Mouse (Mus musculus) hematopoietic stem cell, adult 5-6 weeks (primary cell): Measurements from ENCODE around the gene Mapk3. TPM values are rescaled to one million over a fixed set of nuclear protein-coding genes. Genes with fewer than 3 reads are reported as not detected.
A peak's percentile ranks its signal among the peaks of the same experiment; 100 is the strongest.
"Not testable (repeated sequence)": the region's sequence is repeated elsewhere in the genome, so short reads cannot be mapped to it uniquely, and the experiment has no call there.

Experiments
- ATAC-seq, 2 experiments: fragments of 125-278 bp in 1 of 2; replicated peaks in 1 of 2; 2 replicates each; pipeline ENCODE4 v1.8.0; 2016 to 2017; ENCODE audit warnings: inconsistent platforms in 2 of 2, mild to moderate bottlenecking in 2 of 2, moderate number of reproducible peaks in 2 of 2, low read depth in 1 of 2, moderate TSS enrichment in 1 of 2; ENCODE audit not compliant: low FRiP score in 2 of 2, poor library complexity in 2 of 2, severe bottlenecking in 2 of 2, insufficient read depth in 1 of 2, low TSS enrichment in 1 of 2
- total RNA-seq: library from RNA; stranded (forward); fragments of 172-1452, 232-1000 nt; gene quantifications from 2 replicates; pipeline ENCODE4 v1.2.3, GENCODE M21; 2017

The Mapk3 gene
- total RNA-seq, 1 experiment from 2014 or later, result 35.8 TPM

DNA sequence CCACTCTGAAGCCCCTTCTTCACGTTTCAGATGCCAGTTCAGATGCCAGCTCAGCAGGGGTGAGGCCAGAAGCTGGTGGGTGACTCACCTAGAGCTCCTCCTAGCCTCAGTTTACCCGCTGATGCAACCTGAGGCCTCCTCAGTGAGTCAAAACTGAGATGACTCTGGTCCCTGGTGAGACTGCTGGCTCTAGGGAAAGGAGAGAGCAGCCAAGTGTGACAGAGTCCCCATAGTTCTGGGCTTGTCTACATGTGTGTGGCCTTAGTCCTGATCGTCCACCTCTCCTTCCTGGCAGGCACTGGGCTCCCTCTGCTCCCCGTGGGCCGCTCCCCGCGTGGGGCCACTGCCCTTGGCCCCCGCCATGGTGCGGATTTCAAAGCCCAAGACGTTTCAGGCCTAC lies 18.1 kb downstream of the Mapk3 start:
- ATAC-seq, result no peak

DNA sequence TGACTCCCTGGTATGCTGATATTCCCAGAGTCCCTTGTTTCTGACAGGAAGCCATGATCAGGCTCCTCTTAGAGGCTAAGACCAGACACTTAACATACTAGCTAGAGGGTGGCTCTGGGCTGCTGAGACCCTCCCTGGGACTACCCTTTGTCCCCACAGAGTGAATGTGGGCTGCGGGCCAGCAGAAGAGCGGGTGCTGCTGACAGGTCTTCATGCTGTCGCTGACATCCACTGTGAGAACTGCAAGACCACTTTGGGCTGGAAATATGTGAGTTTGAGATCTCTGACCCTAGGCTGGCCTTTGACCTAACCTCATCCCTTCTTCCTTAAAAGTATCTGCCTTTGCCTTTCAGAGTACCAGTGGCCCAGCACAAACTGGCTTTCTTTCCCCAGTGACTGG lies 18.7 kb downstream of the Mapk3 start:
- no peak for ATAC-seq

DNA sequence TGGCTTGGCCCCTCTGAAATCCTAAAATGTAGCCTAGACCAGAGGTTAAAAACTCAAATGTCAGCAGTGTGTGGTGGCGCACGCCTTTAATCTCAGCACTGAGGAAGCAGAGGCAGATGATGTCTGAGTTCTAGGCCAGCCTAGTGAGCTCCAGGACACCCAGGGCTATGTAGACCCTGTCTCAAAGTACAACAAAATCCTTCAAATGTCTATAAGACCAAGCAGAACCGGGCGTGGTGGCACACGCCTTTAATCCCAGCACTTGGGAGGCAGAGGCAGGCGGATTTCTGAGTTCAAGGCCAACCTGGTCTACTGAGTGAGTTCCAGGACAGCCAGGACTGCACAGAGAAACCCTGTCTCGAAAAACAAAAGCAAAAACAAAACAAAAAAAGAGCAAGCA lies 19.7 kb downstream of the Mapk3 start:
- not testable (repeated sequence) for ATAC-seq

DNA sequence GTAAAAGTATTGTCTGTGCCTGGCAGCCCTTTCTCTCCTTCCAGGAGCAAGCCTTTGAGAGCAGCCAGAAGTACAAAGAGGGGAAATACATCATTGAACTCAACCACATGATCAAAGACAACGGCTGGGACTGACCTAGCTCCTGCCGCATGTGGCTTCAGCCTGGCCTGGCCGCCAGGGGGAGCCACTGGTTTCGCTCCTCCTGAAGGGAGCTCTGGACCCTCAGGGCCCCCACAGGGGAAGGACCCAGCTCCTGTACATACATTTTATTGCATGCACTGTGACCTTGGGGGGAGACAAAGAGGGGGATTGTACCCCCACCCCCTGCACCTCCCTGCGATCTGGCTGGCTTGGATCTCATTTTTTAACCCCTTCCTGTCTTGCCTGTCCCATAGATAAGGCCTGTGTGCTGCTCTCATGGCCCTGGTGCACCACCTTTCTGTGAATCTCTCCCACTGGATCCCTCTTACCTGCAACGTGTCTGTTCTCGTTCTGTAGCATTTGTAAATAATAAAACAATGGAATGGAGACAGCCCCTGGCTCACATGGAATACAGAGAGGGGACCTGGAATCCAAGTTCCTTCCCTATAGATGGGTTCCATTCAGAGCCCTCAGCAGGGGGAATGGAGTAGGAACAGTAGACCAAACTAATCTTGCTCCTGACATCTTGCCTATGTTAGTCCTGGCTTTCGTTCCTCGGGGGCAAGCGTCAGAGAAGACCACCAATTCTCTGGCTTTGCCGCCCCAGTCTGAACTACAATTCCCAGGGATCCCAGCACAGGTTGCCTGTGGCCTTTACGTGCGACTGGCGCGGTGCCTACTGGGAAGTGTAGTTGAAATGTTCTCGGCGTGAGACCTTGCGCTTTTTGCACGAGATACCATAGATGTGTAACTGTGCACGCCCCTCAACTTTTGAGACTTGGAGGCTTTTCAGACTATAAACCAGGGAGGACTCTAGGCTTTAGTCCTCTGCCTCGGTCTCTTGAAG lies 20.9 kb downstream of the Mapk3 start:
- ATAC-seq, result peak; percentile 66 to 69; a peak in 3 of 4 replicates

DNA sequence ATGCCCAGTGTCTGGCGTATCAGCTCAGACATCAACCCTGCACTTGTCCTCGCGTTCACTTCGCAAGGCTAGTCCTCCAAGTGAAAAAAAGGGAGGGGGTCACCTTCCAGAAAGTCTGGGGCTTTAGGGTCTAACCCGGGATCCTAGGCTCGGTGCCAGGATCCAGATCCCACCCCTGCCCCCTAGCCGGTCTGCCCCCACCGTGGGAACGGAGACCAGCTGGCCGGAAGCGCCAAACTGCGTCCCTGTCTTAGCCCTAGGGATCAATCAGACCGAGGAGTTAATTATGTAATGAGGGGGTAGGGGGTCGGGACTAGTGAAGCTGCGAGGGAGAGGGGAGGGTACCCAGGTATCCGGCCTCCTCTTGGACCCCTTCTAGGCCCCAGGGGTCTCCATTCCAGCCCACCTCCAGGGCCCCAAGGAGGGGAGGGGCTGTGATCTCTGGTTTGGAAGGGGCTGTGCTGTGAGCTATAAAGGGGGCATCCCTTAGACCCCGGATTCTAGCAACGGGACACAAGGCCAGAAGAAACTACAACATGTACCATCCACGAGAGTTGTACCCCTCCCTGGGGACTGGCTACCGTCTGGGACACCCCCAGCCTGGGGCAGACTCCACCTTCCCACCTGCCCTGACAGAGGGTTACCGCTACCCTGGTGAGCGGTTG lies 21.7 kb downstream of the Mapk3 start, which contains the start of gene Tbx6:
Gene Tbx6, plus strand, starts transcription at position 513 of the 665 bp plus-strand sequence.
- ATAC-seq, result no peak

DNA sequence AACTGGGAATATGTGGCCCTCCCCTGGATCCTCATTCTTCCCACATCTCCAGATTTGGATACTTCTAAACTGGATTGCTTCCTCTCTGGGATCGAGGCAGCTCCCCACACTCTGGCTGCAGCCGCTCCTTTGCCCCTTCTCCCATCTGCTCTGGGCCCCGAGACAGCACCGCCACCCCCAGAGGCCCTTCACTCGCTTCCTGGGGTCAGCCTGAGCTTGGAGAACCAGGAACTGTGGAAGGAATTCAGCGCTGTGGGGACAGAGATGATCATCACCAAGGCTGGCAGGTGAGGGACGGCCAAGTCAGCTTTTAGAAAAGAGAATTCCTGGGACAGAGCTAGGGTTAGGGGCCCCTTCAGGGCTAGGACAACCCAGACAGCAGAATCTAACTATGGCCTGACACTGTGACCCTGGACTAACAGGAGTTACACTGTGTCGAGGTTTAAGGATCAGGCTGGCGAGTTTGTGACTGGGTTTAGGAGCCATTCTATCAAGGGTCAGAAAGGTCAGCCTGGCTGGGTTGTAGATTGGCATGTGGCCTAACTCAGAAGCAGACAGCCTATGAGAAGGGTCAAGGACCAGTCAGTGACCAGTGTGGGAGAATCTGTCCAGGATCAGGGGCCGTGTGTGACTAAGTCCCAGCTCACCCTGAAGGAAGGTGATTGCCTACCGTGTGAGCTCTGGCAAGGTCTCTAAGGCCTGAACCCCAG lies 22.4 kb downstream of the Mapk3 start:
- ATAC-seq, result no peak

- ATAC-seq, result no peak
Observed at GRCm38 (mm10) chr7:126782693-126783092, 23.3 kb downstream of the Mapk3 start.

- no peak for ATAC-seq
Observed at GRCm38 (mm10) chr7:126784469-126784868, 25.1 kb downstream of the Mapk3 start.

- ATAC-seq, result no peak
Observed at GRCm38 (mm10) chr7:126785056-126785455, 25.7 kb downstream of the Mapk3 start.

GRCm38 (mm10) chr7:126786142-126786541 lies 26.7 kb downstream of the Mapk3 start:
- no peak for ATAC-seq

- no peak for ATAC-seq
Observed at GRCm38 (mm10) chr7:126789141-126789540, 29.7 kb downstream of the Mapk3 start.

- ATAC-seq, result peak; percentile 91 to 95
Observed at GRCm38 (mm10) chr7:126791851-126792720, 32.7 kb downstream of the Mapk3 start, which contains the start of gene Ppp4c. Gene Ppp4c (minus strand): TSS chr7:126792496.

DNA sequence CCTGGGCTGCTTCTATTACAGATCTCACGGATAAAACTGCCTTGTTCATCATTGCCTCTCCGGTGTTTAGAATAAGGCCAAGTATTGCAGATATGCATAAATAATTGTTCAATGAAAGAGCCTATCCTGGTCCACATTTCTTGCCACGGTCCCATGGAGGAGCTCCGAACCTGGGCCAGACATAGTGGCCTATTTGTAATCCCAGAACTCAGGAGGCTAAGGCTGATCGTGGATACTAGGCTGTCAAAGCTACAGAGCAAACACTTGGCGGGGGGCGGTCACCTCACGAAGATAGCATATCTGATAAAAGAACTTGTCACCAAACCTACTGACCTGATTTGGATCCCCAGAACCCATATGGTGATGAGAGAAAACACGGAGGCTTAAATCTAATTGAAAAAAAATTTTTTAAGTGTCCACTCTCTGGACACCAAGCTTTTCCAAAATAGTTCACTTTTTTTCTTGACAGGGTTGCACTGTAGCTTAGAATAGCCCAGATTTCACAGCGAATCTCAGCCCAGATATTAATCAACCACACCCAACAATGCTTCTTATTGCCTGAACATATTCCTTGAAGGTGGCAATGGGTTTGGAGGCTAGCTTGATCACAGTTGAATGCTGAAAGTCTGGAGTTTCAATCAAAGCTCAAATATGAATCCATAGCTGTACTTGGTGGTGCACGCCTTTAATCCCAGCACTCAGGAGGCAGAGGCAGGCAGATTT lies 33.5 kb downstream of the Mapk3 start:
- no peak for ATAC-seq

- ATAC-seq, result no peak
Observed at GRCm38 (mm10) chr7:126793456-126794270, 34.3 kb downstream of the Mapk3 start.

GRCm38 (mm10) chr7:126794271-126794605 lies 34.8 kb downstream of the Mapk3 start:
- no peak for ATAC-seq
